Mouse (Mus musculus): ENCODE data around the gene Mta3. TPM values are rescaled to one million over a fixed set of nuclear protein-coding genes. Genes with fewer than 3 reads are reported as not detected.

The Mta3 gene
- polyA plus RNA-seq, 1 experiment from 2014 or later: 34.3 TPM

GRCm38 (mm10) chr17:83808476-83809098 lies 102.6 kb downstream of the Mta3 start:
- Histone ChIP-seq H3K9me3 (ENCODE audit: control insufficient read depth, low read length) (no peaks in the 10 kb centered on the region), H3K9ac (no peak overlapping the region), H3K4me3 (replicated peaks; ENCODE audit: low read length) (no peak overlapping the region), H3K27ac (no peak overlapping the region), H3K4me1 (replicated peaks; ENCODE audit: control insufficient read depth, insufficient read depth, low read length) (no peaks in the 10 kb centered on the region), H3K36me3 (replicated peaks; ENCODE audit: control insufficient read depth, insufficient read depth) (peaks cover 17% of the 10 kb centered on the region), H3K27me3 (ENCODE audit: control insufficient read depth, insufficient read depth, low read length) (no peaks in the 10 kb centered on the region), H3K4me2 (replicated peaks) (no peak overlapping the region)
- 93% methylated on average over 12 of the region's 12 CpGs for WGBS
- ATAC-seq (ENCODE audit: low FRiP score): no peak
- no peak for DNase-seq (ENCODE audit: low spot score)

- H3K9me3 ChIP-seq (ENCODE audit: control insufficient read depth, low read length): no peaks in the 10 kb centered on the region
- no peaks in the 10 kb centered on the region for H3K4me1 ChIP-seq (replicated peaks; ENCODE audit: control insufficient read depth, insufficient read depth, low read length)
- no peak for DNase-seq (ENCODE audit: low spot score)
- H3K4me2 ChIP-seq (replicated peaks): no peak overlapping the region
- no peak overlapping the region for H3K9ac ChIP-seq
- H3K36me3 ChIP-seq (replicated peaks; ENCODE audit: control insufficient read depth, insufficient read depth): peaks cover 17% of the 10 kb centered on the region
- no peaks in the 10 kb centered on the region for H3K27me3 ChIP-seq (ENCODE audit: control insufficient read depth, insufficient read depth, low read length)
- no peak for ATAC-seq (ENCODE audit: low FRiP score)
- H3K27ac ChIP-seq: no peak overlapping the region
- WGBS: 91% methylated on average over 17 of the region's 17 CpGs
- no peak overlapping the region for H3K4me3 ChIP-seq (replicated peaks; ENCODE audit: low read length)
Observed at GRCm38 (mm10) chr17:83809197-83809829, 103.3 kb downstream of the Mta3 start.

GRCm38 (mm10) chr17:83810285-83810684 lies 104.3 kb downstream of the Mta3 start:
- H3K4me1 ChIP-seq (replicated peaks; ENCODE audit: control insufficient read depth, insufficient read depth, low read length): no peaks in the 10 kb centered on the region
- no peak overlapping the region for H3K9ac ChIP-seq
- no peak overlapping the region for H3K27ac ChIP-seq
- no peak for DNase-seq (ENCODE audit: low spot score)
- H3K27me3 ChIP-seq (ENCODE audit: control insufficient read depth, insufficient read depth, low read length): no peaks in the 10 kb centered on the region
- H3K9me3 ChIP-seq (ENCODE audit: control insufficient read depth, low read length): no peaks in the 10 kb centered on the region
- H3K4me2 ChIP-seq (replicated peaks): no peak overlapping the region
- 95% methylated on average over 5 of the region's 5 CpGs for WGBS
- ATAC-seq (ENCODE audit: low FRiP score): no peak
- no peak overlapping the region for H3K4me3 ChIP-seq (replicated peaks; ENCODE audit: low read length)
- peaks cover 15% of the 10 kb centered on the region for H3K36me3 ChIP-seq (replicated peaks; ENCODE audit: control insufficient read depth, insufficient read depth)

GRCm38 (mm10) chr17:83812200-83812944 lies 106.4 kb downstream of the Mta3 start:
- H3K4me3 ChIP-seq (replicated peaks; ENCODE audit: low read length): no peak overlapping the region
- no peaks in the 10 kb centered on the region for H3K27me3 ChIP-seq (ENCODE audit: control insufficient read depth, insufficient read depth, low read length)
- WGBS: 84% methylated on average over 17 of the region's 17 CpGs

GRCm38 (mm10) chr17:83813050-83813449 lies 107.1 kb downstream of the Mta3 start:
- Histone ChIP-seq H3K4me2 (replicated peaks) (no peak overlapping the region), H3K36me3 (replicated peaks; ENCODE audit: control insufficient read depth, insufficient read depth) (peaks cover 22% of the 10 kb centered on the region), H3K4me3 (replicated peaks; ENCODE audit: low read length) (no peak overlapping the region), H3K9me3 (ENCODE audit: control insufficient read depth, low read length) (no peaks in the 10 kb centered on the region), H3K27ac (no peak overlapping the region), H3K4me1 (replicated peaks; ENCODE audit: control insufficient read depth, insufficient read depth, low read length) (no peaks in the 10 kb centered on the region), H3K27me3 (ENCODE audit: control insufficient read depth, insufficient read depth, low read length) (no peaks in the 10 kb centered on the region), H3K9ac (no peak overlapping the region)
- DNase-seq (ENCODE audit: low spot score) (no peak), ATAC-seq (ENCODE audit: low FRiP score) (no peak)
- WGBS: 97% methylated on average over 4 of the region's 4 CpGs

More at GRCm38 (mm10) chr17:83812200-83812944, 106.4 kb downstream of the Mta3 start:
- H3K9ac ChIP-seq: no peak overlapping the region
- no peak overlapping the region for H3K4me2 ChIP-seq (replicated peaks)
- DNase-seq (ENCODE audit: low spot score) (no peak), ATAC-seq (ENCODE audit: low FRiP score) (no peak)
- H3K4me1 ChIP-seq (replicated peaks; ENCODE audit: control insufficient read depth, insufficient read depth, low read length): no peaks in the 10 kb centered on the region
- peaks cover 22% of the 10 kb centered on the region; the same call in 1 of the 2 replicates for H3K36me3 ChIP-seq (replicated peaks; ENCODE audit: control insufficient read depth, insufficient read depth)
- H3K9me3 ChIP-seq (ENCODE audit: control insufficient read depth, low read length): no peaks in the 10 kb centered on the region
- no peak overlapping the region for H3K27ac ChIP-seq

- Histone ChIP-seq H3K36me3 (replicated peaks; ENCODE audit: control insufficient read depth, insufficient read depth) (peaks cover 10% of the 10 kb centered on the region; the same call in 1 of the 2 replicates), H3K9me3 (ENCODE audit: control insufficient read depth, low read length) (no peaks in the 10 kb centered on the region), H3K27ac (no peak overlapping the region), H3K27me3 (ENCODE audit: control insufficient read depth, insufficient read depth, low read length) (no peaks in the 10 kb centered on the region), H3K4me1 (replicated peaks; ENCODE audit: control insufficient read depth, insufficient read depth, low read length) (peaks cover 13% of the 10 kb centered on the region), H3K4me3 (replicated peaks; ENCODE audit: low read length) (no peak overlapping the region), H3K9ac (no peak overlapping the region), H3K4me2 (replicated peaks) (no peak overlapping the region)
- no peak for DNase-seq (ENCODE audit: low spot score)
- 91% methylated on average over 7 of the region's 7 CpGs for WGBS
- no peak for ATAC-seq (ENCODE audit: low FRiP score)
Observed at GRCm38 (mm10) chr17:83816996-83817395, 111.0 kb downstream of the Mta3 start.

- Histone ChIP-seq H3K27me3 (ENCODE audit: control insufficient read depth, insufficient read depth, low read length) (no peaks in the 10 kb centered on the region), H3K9ac (no peak overlapping the region), H3K4me1 (replicated peaks; ENCODE audit: control insufficient read depth, insufficient read depth, low read length) (peaks cover 13% of the 10 kb centered on the region), H3K9me3 (ENCODE audit: control insufficient read depth, low read length) (no peaks in the 10 kb centered on the region), H3K27ac (no peak overlapping the region), H3K4me2 (replicated peaks) (no peak overlapping the region), H3K36me3 (replicated peaks; ENCODE audit: control insufficient read depth, insufficient read depth) (peaks cover 10% of the 10 kb centered on the region; the same call in 1 of the 2 replicates), H3K4me3 (replicated peaks; ENCODE audit: low read length) (no peak overlapping the region)
- ATAC-seq (ENCODE audit: low FRiP score): no peak
- WGBS: 72% methylated on average over 8 of the region's 8 CpGs
- DNase-seq (ENCODE audit: low spot score): no peak
Observed at GRCm38 (mm10) chr17:83819503-83819902, 113.5 kb downstream of the Mta3 start.

- Histone ChIP-seq H3K9ac (no peak overlapping the region), H3K9me3 (ENCODE audit: control insufficient read depth, low read length) (no peaks in the 10 kb centered on the region), H3K4me3 (replicated peaks; ENCODE audit: low read length) (no peak overlapping the region), H3K4me1 (replicated peaks; ENCODE audit: control insufficient read depth, insufficient read depth, low read length) (peaks cover 13% of the 10 kb centered on the region), H3K27ac (no peak overlapping the region), H3K27me3 (ENCODE audit: control insufficient read depth, insufficient read depth, low read length) (no peaks in the 10 kb centered on the region), H3K36me3 (replicated peaks; ENCODE audit: control insufficient read depth, insufficient read depth) (peaks cover 3% of the 10 kb centered on the region; the same call in 1 of the 2 replicates), H3K4me2 (replicated peaks) (no peak overlapping the region)
- WGBS: 45% methylated on average over 5 of the region's 5 CpGs
- DNase-seq (ENCODE audit: low spot score) (no peak), ATAC-seq (ENCODE audit: low FRiP score) (no peak)
Observed at GRCm38 (mm10) chr17:83820701-83821100, 114.7 kb downstream of the Mta3 start.

GRCm38 (mm10) chr17:83821876-83822275 lies 115.9 kb downstream of the Mta3 start:
- no peak overlapping the region for H3K4me3 ChIP-seq (replicated peaks; ENCODE audit: low read length)
- no peak for DNase-seq (ENCODE audit: low spot score)
- H3K9me3 ChIP-seq (ENCODE audit: control insufficient read depth, low read length): no peaks in the 10 kb centered on the region
- ATAC-seq (ENCODE audit: low FRiP score): no peak
- no peaks in the 10 kb centered on the region for H3K27me3 ChIP-seq (ENCODE audit: control insufficient read depth, insufficient read depth, low read length)
- no peak overlapping the region for H3K4me2 ChIP-seq (replicated peaks)
- no peak overlapping the region for H3K27ac ChIP-seq
- WGBS: 79% methylated on average over 3 of the region's 3 CpGs
- H3K9ac ChIP-seq: no peak overlapping the region
- no peaks in the 10 kb centered on the region; the same call in 1 of the 2 replicates for H3K36me3 ChIP-seq (replicated peaks; ENCODE audit: control insufficient read depth, insufficient read depth)
- H3K4me1 ChIP-seq (replicated peaks; ENCODE audit: control insufficient read depth, insufficient read depth, low read length): peaks cover 13% of the 10 kb centered on the region

Data from hindbrain, embryonic 14.5 days (tissue).